Mouse (Mus musculus) testis, adult 2 months (tissue): ENCODE results near the gene Tprgl. TPM values are rescaled to one million over a fixed set of nuclear protein-coding genes. Genes with fewer than 3 reads are reported as not detected.

Experiments
- H3K27ac ChIP-seq: fragments of 200-500 bp; 2 replicates; pipeline ENCODE4 v1.5.1; 2012; ENCODE audit warnings: low read depth, low read length; ENCODE audit not compliant: control insufficient read depth, insufficient read depth
- H3K27me3 ChIP-seq: fragments of 200-500 bp; 2 replicates; pipeline ENCODE4 v1.6.1; 2012; ENCODE audit warnings: mild to moderate bottlenecking, low read length, moderate library complexity; ENCODE audit not compliant: control insufficient read depth, insufficient read depth
- H3K36me3 ChIP-seq: fragments of 200-500 bp; 2 replicates; pipeline ENCODE4 v1.6.1; 2012; ENCODE audit warnings: mild to moderate bottlenecking, low read length; ENCODE audit not compliant: control insufficient read depth, insufficient read depth
- H3K4me1 ChIP-seq: fragments of 200-500 bp; 2 replicates; pipeline ENCODE4 v1.6.1; 2012; ENCODE audit warnings: low read length; ENCODE audit not compliant: control insufficient read depth, insufficient read depth
- H3K4me3 ChIP-seq: fragments of 200-500 bp; 2 replicates; pipeline ENCODE4 v1.5.1; 2012; ENCODE audit warnings: low read depth, mild to moderate bottlenecking, low read length, moderate library complexity, mixed read lengths; ENCODE audit not compliant: control insufficient read depth
- CTCF ChIP-seq: fragments of 200-500 bp; IDR thresholded peaks from 2 replicates; pipeline ENCODE4 v1.5.1; 2012; ENCODE audit warnings: low read depth, mild to moderate bottlenecking, inconsistent platforms, low read length, moderate library complexity; ENCODE audit not compliant: control insufficient read depth, insufficient read depth, insufficient replicate concordance
- POLR2A ChIP-seq: fragments of 200-500 bp; IDR thresholded peaks from 2 replicates; pipeline ENCODE4 v1.6.1; 2012; ENCODE audit warnings: low read depth, mild to moderate bottlenecking, inconsistent platforms, low read length, moderate library complexity; ENCODE audit not compliant: control insufficient read depth
- polyA plus RNA-seq: library from polyadenylated mRNA; depleted of rRNA; stranded (reverse); fragments of >200 nt; gene quantifications from 2 replicates; pipeline ENCODE4 v1.2.3, GENCODE M21; 2012

Tprgl gene
- polyA plus RNA-seq, 1 experiment = 212 TPM

GRCm38 (mm10) chr4:154142211-154143040 is 18.0 kb downstream of the Tprgl start, which contains the start of gene Wrap73:
Gene Wrap73, plus strand, starts transcription at chr4:154142372.
- no peaks in the 10 kb centered on the region for H3K27me3 ChIP-seq
- H3K27ac ChIP-seq = peak within 1 kb of the TSS; percentile 92
- peak within 1 kb of the TSS; percentile 94 for H3K4me3 ChIP-seq
- H3K36me3 ChIP-seq = no peaks in the 10 kb centered on the region
- TF ChIP-seq POLR2A (peak; percentile 57), CTCF (no peak)
- peaks cover 31% of the 10 kb centered on the region for H3K4me1 ChIP-seq

GRCm38 (mm10) chr4:154141009-154141867 is 19.2 kb downstream of the Tprgl start:
- peaks cover 31% of the 10 kb centered on the region for H3K4me1 ChIP-seq
- H3K27ac ChIP-seq = no peak overlapping the region
- H3K4me3 ChIP-seq = no peak overlapping the region
- H3K27me3 ChIP-seq = no peaks in the 10 kb centered on the region
- TF ChIP-seq POLR2A = no peak
- H3K36me3 ChIP-seq = no peaks in the 10 kb centered on the region

- peaks cover 31% of the 10 kb centered on the region for H3K4me1 ChIP-seq
- H3K27ac ChIP-seq = no peak overlapping the region
- TF ChIP-seq POLR2A (no peak), CTCF (no peak)
- no peak overlapping the region; the same call in 1 of the 2 replicates for H3K4me3 ChIP-seq
- no peaks in the 10 kb centered on the region for H3K27me3 ChIP-seq
- no peaks in the 10 kb centered on the region for H3K36me3 ChIP-seq
These were observed 20.1 kb downstream of the Tprgl start for GRCm38 (mm10) chr4:154140213-154141008.

GRCm38 (mm10) chr4:154140182-154140212 is 20.5 kb downstream of the Tprgl start, which contains the start of gene Trp73:
Gene Trp73, minus strand, starts transcription at chr4:154140208.
- Histone ChIP-seq H3K4me1 (peaks cover 31% of the 10 kb centered on the region), H3K27me3 (no peaks in the 10 kb centered on the region), H3K4me3 (no peak within 1 kb of the TSS; the same call in 1 of the 2 replicates), H3K36me3 (no peaks in the 10 kb centered on the region), H3K27ac (no peak within 1 kb of the TSS)
- no peak for TF ChIP-seq CTCF
- no peak for TF ChIP-seq POLR2A

- Histone ChIP-seq H3K27me3 (no peaks in the 10 kb centered on the region), H3K27ac (no peak overlapping the region)
These were observed 20.7 kb downstream of the Tprgl start for GRCm38 (mm10) chr4:154139671-154140181.

GRCm38 (mm10) chr4:154137139-154137538 is 23.3 kb downstream of the Tprgl start:
- Histone ChIP-seq H3K4me1 (peaks cover 20% of the 10 kb centered on the region), H3K27me3 (no peaks in the 10 kb centered on the region), H3K27ac (no peak overlapping the region), H3K4me3 (no peak overlapping the region), H3K36me3 (no peaks in the 10 kb centered on the region)
- TF ChIP-seq POLR2A (no peak), CTCF (no peak)

More at GRCm38 (mm10) chr4:154139671-154140181, 20.7 kb downstream of the Tprgl start:
- peaks cover 31% of the 10 kb centered on the region for H3K4me1 ChIP-seq
- no peak overlapping the region; the same call in 1 of the 2 replicates for H3K4me3 ChIP-seq
- no peaks in the 10 kb centered on the region for H3K36me3 ChIP-seq
- no peak for TF ChIP-seq POLR2A
- TF ChIP-seq CTCF = no peak

GRCm38 (mm10) chr4:154134803-154135202 is 25.7 kb downstream of the Tprgl start:
- H3K27ac ChIP-seq = no peak overlapping the region
- no peaks in the 10 kb centered on the region for H3K36me3 ChIP-seq
- H3K4me3 ChIP-seq = no peak overlapping the region
- TF ChIP-seq POLR2A (no peak), CTCF (no peak)
- peaks cover 4% of the 10 kb centered on the region; the same call in 1 of the 2 replicates for H3K4me1 ChIP-seq
- H3K27me3 ChIP-seq = no peaks in the 10 kb centered on the region
